Mouse (Mus musculus): ENCODE results near the gene Rftn1.

DNA sequence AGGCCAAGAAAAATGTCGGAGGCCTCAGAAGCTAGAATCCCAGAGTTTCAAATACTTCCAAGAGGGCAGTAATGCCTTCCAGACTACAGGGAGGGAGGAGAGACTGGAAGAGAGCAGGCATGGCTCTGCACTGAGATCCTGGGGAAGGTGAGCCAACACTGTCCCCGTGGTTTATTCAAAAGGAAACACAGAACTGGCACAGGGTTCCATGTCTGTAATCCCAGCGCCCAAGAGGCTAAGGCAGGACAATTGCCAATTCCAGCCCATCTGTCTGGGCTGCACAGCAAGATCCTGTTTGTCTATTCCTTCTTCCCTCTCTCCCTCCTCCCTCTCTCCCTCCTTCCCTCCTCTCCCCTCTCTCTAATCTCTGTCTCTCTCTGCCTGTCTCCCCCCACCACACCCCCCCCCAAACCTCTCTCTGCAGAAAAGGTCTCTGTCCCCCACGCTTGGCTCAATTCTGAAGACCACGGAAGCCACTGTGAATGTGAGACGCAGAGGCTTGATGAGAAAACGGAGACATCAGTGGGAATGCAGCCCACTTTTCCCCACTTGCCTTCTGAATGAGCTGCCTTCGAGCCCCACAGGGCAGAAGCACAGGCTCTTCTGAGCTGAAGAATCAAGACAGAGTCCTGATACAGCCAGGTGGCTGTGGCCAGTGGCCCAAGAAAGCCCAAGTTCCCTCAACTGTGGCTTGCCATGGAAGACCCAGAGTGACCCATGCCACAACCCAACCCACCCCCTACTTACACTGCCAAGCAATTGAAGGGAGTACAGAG lies 8.8 kb upstream of the Rftn1 start:
- TF ChIP-seq CTCF (IDR thresholded peaks at IDR 0.05; ENCODE audit: extremely low read depth, insufficient read depth, insufficient read length, insufficient replicate concordance) (no peak), POLR2A (IDR thresholded peaks at IDR 0.05; ENCODE audit: low read depth, low read length) (no peak)

Data from spleen, adult 2 months (tissue).